Mouse (Mus musculus) fibroblast of lung, adult 2 months (primary cell): ENCODE measurements around the gene Mapk7.

ENCODE experiments used
- DNase-seq: peaks from one replicate; pipeline ENCODE4 v3.0.0-alpha.2; 2011; ENCODE audit warnings: low read depth

The Mapk7 gene

GRCm38 (mm10) chr11:61494129-61494997 lies at the start of gene Mapk7:
Gene Mapk7 (minus strand): TSS chr11:61494406.
- peak; percentile 99 for DNase-seq

DNA sequence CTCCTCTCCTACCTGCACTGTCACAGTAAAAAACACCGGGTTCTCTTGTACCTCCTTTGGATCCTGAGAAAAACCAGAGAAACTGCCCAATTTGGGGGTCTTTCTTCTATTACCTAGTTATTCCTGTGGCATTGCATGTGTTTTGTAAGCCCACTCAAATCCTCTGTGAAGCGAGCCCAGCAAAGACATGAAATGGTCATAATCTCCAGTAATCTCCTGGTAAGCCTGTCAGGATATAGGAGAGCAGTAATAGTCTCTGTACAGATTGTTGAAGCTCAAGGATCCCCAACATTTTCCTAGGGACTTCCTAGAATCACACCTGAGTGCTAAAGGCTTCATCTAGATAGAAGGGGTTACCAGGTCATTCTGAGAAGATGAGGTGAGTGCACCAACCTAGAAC lies 46.9 kb upstream of the Mapk7 start:
- DNase-seq: no peak

DNA sequence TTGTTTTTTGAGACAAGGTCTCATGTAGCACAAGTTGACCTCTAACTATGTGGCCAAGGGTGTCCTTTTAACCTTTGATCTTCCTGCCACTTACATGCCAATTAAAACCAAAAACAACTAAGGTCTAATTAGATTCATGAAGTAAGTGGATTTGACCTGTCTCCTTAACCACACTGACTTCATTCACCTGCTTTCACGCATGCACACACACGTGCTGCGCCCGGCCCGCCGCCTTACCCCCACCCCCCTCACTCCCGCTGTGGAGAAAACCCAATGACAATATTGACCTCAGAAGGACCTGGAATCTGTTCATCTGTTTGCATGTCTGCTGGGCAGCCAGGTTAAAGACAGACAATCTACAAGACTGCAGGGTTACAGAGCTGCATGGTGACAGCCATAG lies 46.4 kb upstream of the Mapk7 start:
- no peak for DNase-seq

GRCm38 (mm10) chr11:61537362-61537761 lies 43.2 kb upstream of the Mapk7 start:
- DNase-seq: no peak

- DNase-seq: no peak
Measured at GRCm38 (mm10) chr11:61536952-61537351, 42.7 kb upstream of the Mapk7 start.

DNA sequence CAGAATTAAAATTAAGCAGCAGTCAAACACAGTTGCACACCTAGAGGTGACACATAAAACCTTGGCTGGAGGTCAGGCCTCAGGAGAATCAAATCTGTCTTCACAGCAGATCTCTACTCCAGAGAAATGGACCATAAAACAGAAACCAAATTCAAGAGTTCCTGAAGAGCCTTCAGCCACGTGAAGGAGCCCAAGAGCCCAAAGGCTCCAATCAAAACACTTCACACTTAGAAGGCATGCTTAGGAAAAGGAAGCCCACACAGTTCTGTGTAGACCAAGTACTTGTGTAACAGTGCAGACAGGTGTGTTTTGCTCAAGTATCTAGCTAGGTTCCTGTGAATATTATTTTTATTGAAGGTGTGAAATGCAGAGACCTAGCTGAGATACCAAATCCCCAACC lies 41.3 kb upstream of the Mapk7 start:
- DNase-seq: no peak

- no peak for DNase-seq
Measured at GRCm38 (mm10) chr11:61533571-61533970, 39.4 kb upstream of the Mapk7 start.

GRCm38 (mm10) chr11:61532820-61533219 lies 38.6 kb upstream of the Mapk7 start:
- DNase-seq: no peak

DNA sequence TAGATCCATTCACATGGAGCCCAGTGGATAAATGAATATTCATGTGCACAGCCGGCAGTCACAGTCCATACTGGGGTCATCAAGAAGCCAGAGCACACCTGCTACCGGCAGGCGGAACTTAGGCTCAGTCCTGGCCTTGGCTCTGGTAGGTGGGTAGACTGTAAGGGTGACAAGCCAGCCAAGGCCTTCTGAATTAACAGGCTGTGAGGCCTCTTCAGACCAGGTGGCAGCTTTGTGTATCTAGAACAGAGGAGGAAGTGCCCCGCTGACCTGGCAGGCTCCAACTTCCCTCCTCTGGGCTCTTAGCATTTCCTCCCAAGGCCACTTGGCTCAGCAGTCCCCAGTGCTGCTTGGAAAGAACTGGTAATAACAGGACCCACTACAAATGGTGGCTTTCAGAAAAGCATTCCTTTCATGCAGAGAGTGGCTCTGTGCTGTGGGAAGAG lies 35.1 kb upstream of the Mapk7 start:
- no peak for DNase-seq

DNA sequence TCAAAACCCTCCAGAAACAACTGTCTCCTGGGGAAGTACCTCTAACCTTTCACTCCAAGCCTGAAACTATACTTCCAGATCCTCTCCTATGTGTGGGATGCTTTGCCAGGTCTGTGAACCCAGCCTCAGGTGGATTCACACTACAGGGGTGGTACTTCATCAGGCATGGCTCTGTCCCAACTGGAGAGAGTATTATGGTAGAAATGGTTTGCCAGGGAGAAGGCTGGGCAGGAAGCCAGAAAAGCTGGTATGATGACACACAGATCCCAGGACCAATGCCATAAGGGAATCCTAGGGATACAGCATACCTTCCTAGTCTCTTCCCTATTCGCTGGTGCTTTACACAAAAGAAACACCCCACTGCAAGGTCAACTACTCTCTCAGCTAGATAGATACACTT lies 32.7 kb upstream of the Mapk7 start:
- DNase-seq: no peak

- DNase-seq: no peak
Measured at GRCm38 (mm10) chr11:61519484-61520107, 25.4 kb upstream of the Mapk7 start.

DNA sequence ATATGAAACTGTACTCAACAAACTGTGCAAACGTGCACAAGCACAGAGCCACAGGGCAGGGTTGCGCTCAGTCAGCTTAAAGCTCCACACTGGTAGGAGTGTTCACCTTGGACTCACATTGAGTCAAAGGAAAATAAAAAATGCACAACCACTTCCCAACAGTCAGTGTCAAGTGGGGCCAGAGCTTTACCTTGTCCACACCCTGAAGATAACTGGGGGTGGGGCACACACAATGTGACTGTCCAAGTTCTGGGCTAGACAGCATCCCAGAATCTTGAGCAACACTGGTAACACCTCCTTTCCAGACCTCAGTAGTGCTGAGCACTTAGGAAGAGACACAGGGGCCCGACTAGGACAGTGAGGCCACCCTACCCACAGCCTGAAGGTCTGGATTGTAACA lies 24.7 kb upstream of the Mapk7 start:
- DNase-seq: no peak

DNA sequence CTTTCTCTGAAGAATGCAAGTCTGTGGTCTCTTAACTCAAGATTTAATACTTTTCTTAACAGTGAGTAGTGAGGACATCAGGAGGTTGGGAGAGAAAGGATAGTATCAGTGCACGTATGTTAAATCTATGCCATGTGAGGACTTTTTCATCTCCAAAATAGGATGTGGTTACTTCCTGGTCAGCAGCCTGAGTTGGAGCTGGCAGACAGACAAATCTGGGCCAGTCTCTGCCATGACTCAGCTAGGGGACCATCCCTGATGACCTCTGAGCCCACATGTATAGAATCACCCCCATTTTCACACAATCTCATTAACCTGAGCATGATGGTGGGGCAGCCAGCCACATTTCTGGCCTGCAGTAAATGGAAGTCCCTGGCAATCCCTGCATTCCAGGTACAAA lies 23.8 kb upstream of the Mapk7 start:
- no peak for DNase-seq

- no peak for DNase-seq
Measured at GRCm38 (mm10) chr11:61514953-61515352, 20.7 kb upstream of the Mapk7 start.

DNA sequence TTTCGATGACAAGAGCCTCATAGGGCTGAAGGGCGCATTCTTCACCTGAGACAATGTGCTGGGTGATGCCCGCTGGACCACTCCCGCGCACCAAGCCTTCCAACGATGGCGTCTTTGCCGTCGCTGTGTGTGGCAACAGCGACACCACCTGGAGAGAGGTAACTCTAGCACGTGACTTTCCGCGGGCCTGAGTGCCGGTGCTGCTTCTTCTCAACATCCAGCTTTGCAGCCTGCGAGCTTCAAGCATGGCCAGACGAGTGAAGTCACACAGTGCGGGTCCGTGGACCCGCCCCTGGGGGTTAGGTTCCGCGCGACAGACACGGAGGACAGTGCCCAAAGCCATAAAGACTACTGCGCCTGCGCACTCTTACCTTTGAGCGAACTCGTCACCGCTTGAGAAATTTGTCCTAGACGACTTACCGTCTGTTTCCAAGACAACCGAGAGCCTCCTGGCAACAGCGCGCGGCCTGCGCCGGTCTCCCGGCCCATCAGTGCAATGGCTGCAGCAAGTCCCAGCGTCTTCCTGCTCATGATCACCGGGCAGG lies 10.6 kb upstream of the Mapk7 start, which contains the start of gene B9d1:
Gene B9d1, plus strand, starts transcription at position 432 of the 545 bp plus-strand sequence.
- DNase-seq: peak; percentile 82

GRCm38 (mm10) chr11:61503933-61504332 lies 9.7 kb upstream of the Mapk7 start:
- no peak for DNase-seq

DNA sequence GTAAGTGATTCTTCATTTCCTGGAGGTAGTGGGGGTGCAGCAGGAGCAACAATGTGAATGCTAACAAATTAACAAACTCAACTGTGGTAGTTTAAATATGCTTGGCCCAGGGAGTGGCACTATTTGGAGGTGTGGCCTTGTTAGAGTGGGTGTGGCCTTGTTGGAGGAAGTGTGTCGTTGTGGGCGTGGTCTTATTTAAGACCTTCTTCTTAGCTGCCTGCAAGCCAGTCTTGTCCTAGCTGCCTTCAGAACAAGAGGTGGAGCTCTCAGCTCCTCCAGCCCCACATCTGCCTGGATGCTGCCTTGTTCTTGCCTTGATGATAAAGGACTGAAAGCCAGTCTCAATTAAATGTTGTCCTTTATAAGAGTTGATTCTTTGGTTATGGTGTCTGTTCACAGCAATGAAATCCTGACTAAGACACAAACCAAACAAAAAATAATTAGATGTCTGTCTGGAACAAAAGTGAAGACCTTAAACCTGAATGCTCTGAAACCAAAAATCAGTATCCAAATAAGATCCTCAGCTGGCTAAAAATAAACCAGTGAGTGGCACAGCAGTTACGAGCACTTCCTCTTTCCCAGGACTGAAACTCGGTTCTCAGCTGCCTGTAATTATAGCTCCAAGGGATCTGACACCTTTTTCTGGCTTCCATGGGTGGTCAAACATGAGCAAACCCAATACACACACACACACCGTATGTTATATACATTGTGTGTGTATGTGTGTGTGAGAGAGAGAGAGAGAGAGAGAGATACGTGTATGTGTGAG lies 4.7 kb upstream of the Mapk7 start:
- DNase-seq: no peak

GRCm38 (mm10) chr11:61497490-61497889 lies 3.3 kb upstream of the Mapk7 start:
- DNase-seq: no peak

DNA sequence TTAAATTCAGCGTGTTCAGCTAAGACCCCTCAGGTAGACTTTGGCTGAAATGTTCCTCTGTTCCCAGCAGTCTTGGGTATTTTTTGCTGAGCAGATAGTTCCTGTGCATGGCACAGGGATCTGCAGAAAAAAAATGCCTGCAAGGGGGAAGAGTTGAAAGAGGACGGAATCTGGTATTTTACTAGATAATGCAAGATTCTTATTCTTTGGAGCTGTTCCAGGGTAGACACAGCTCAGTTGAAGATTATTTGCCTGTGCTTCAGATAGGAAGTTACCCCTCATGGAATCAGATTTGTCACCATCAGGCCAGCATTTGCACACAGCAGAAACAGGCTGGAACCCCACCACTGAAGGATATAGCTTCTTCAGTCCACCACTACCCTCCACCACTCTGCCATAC lies 1.3 kb upstream of the Mapk7 start:
- DNase-seq: no peak

DNA sequence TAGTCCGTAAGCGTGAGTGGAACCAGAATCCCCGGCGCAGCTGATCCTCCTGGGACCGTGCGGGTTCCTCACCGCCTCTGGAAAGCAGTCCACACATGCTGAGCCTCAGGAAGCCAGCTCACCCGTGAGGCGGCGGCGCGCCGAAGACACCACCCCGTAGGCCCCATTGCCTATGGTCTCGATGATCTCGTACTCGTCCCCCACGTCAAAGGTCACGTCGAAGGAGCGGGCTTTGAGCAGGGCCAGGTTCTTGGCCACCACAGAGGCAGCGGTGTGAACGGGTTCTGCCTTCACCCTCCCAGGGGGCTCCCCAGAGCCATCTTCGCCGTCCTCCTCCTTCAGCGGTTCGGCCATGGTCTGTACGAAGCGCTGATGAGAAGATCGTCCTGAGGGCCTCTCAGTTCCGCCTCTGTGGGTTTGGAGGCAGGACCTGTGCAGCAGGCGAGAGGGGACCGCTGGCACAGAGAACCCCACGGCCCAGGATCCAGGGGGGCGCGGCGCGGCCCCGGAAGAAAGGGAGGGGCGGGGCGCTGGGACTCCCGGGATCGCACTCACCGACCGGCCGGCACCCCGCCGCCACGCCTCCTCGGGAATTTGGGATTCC lies 579 bp downstream of the Mapk7 start:
- DNase-seq: no peak

DNA sequence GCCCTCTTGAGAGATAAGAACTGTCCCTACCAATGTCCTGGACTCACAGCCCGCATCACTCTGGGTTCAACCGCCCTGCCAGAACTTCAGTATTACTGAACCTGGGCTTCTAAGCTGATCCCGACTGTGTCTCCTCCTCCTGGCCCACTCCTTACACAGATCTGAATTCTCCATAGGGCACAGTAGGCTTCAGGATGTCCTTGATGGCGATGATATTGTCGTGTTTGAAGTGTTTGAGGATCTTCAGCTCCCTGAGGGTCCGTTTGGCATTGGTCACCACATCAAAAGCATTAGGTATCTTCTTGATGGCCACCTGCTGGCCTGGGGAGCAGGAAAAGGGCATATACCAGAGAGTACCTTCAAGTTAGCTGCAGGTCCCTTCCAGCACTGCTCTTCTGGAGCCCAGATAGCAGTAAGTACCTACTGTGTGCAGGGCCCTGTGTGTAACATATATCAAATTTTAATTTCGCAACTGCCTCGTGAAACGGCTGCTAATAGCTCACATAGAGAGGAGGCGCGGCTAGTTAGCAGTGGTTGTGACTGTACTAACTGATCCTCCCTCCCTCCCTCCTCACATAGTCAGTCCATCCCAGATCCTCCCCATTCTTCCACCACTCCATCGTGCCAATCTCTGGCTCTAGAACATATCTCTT lies 1.3 kb downstream of the Mapk7 start:
- no peak for DNase-seq
